22 mouse cellular contexts compared by ENCODE assay signal in genomic region chr4:102833191-102833590, GRCm38 (mm10).
DNase-seq lines count a peak whose midpoint lies in the region; ATAC-seq and TF ChIP-seq lines count a peak whose summit lies in the region.
"Had no signal": no experiment of that assay in that cellular context is flagged by ENCODE, and none has a peak within 500 bp of the region (broad histone marks: within the 10 kb centered on the region; RNA-seq: fewer than 3 reads in every experiment).

No protein-coding gene starts in this region.

- H3K36me3 ChIP-seq in hindbrain, embryonic 13.5 days = no peaks in the 10 kb centered on the region
- H3K36me3 ChIP-seq in hindbrain, postnatal 0 days (ENCODE audit: insufficient read depth, low read length) = no peaks in the 10 kb centered on the region
- H3K36me3 ChIP-seq in midbrain, embryonic 15.5 days (replicated peaks) = no peaks in the 10 kb centered on the region
- H3K36me3 ChIP-seq in midbrain, embryonic 13.5 days = no peaks in the 10 kb centered on the region
- no peaks in the 10 kb centered on the region for H3K36me3 ChIP-seq in neural tube, embryonic 13.5 days
- no peaks in the 10 kb centered on the region for H3K36me3 ChIP-seq in neural tube, embryonic 15.5 days
- H3K36me3 ChIP-seq: G1E had no signal

- no peaks in the 10 kb centered on the region for H3K9me3 ChIP-seq in hindbrain, embryonic 13.5 days
- H3K9me3 ChIP-seq in hindbrain, postnatal 0 days (ENCODE audit: low read length) = no peaks in the 10 kb centered on the region
- H3K9me3 ChIP-seq in midbrain, embryonic 15.5 days = no peaks in the 10 kb centered on the region
- no peaks in the 10 kb centered on the region for H3K9me3 ChIP-seq in midbrain, embryonic 13.5 days
- H3K9me3 ChIP-seq in neural tube, embryonic 13.5 days = no peaks in the 10 kb centered on the region
- H3K9me3 ChIP-seq in neural tube, embryonic 15.5 days (replicated peaks) = no peaks in the 10 kb centered on the region

- no peak overlapping the region for H3K9ac ChIP-seq in hindbrain, embryonic 13.5 days
- no peak overlapping the region for H3K9ac ChIP-seq in hindbrain, postnatal 0 days (replicated peaks; ENCODE audit: low read length)
- H3K9ac ChIP-seq in midbrain, embryonic 15.5 days = no peak overlapping the region
- H3K9ac ChIP-seq in midbrain, embryonic 13.5 days (replicated peaks) = no peak overlapping the region
- no peak overlapping the region for H3K9ac ChIP-seq in neural tube, embryonic 13.5 days
- no peak overlapping the region for H3K9ac ChIP-seq in neural tube, embryonic 15.5 days (replicated peaks)

- ATAC-seq in hindbrain, embryonic 13.5 days (ENCODE audit: low FRiP score) = 0 out of 2 replicates have a peak, but pooled peaks have one; percentile 39
- ATAC-seq in hindbrain, postnatal 0 days = no peak
- 0 out of 2 replicates have a peak, but pooled peaks have one; percentile 58 for ATAC-seq in midbrain, embryonic 15.5 days (replicated peaks)
- ATAC-seq in midbrain, embryonic 13.5 days = no peak
- ATAC-seq in neural tube, embryonic 13.5 days (ENCODE audit: low read depth) = peak; percentile 47; the same call in 1 of the 2 replicates
- ATAC-seq in neural tube, embryonic 15.5 days (ENCODE audit: low FRiP score) = no peak
- ATAC-seq: activated CD4-positive, CD25-positive, alpha-beta regulatory T cell, adult 4 months; CD4-positive, CD25-positive, alpha-beta regulatory T cell, adult 4 months; Patski had no signal

- WGBS in hindbrain, embryonic 13.5 days = 83% methylated on average over 1 of the region's 1 CpGs
- WGBS in hindbrain, postnatal 0 days = 81% methylated on average over 1 of the region's 1 CpGs
- WGBS in midbrain, embryonic 15.5 days = 65% methylated on average over 1 of the region's 1 CpGs
- 82% methylated on average over 1 of the region's 1 CpGs for WGBS in midbrain, embryonic 13.5 days
- WGBS in neural tube, embryonic 13.5 days = 70% methylated on average over 1 of the region's 1 CpGs
- WGBS in neural tube, embryonic 15.5 days = 65% methylated on average over 1 of the region's 1 CpGs

- H3K4me1 ChIP-seq in hindbrain, embryonic 13.5 days (replicated peaks) = peaks cover 8% of the 10 kb centered on the region
- no peaks in the 10 kb centered on the region for H3K4me1 ChIP-seq in hindbrain, postnatal 0 days (ENCODE audit: insufficient read depth, low read length)
- peaks cover 2% of the 10 kb centered on the region for H3K4me1 ChIP-seq in midbrain, embryonic 15.5 days
- no peaks in the 10 kb centered on the region for H3K4me1 ChIP-seq in midbrain, embryonic 13.5 days (replicated peaks)
- peaks cover 3% of the 10 kb centered on the region for H3K4me1 ChIP-seq in neural tube, embryonic 13.5 days (replicated peaks)
- H3K4me1 ChIP-seq in neural tube, embryonic 15.5 days = 0 out of 2 replicates have a peak, but pooled peaks cover 2% of the 10 kb centered on the region

- intact Hi-C loops in heart, postnatal 14 days (cut with DNase I) = no loop called here

- TF ChIP-seq CTCF in hindbrain, postnatal 0 days (IDR thresholded peaks at IDR 0.05; ENCODE audit: low read depth) = no peak

- H3K27ac ChIP-seq in hindbrain, embryonic 13.5 days = no peak overlapping the region
- H3K27ac ChIP-seq in hindbrain, postnatal 0 days = no peak overlapping the region
- H3K27ac ChIP-seq in midbrain, embryonic 15.5 days = no peak overlapping the region
- no peak overlapping the region for H3K27ac ChIP-seq in midbrain, embryonic 13.5 days
- H3K27ac ChIP-seq in neural tube, embryonic 13.5 days (replicated peaks) = no peak overlapping the region
- no peak overlapping the region for H3K27ac ChIP-seq in neural tube, embryonic 15.5 days (replicated peaks)

- no peaks in the 10 kb centered on the region for H3K27me3 ChIP-seq in hindbrain, embryonic 13.5 days
- no peaks in the 10 kb centered on the region for H3K27me3 ChIP-seq in hindbrain, postnatal 0 days (ENCODE audit: insufficient read depth, low read length)
- H3K27me3 ChIP-seq in midbrain, embryonic 15.5 days (replicated peaks) = no peaks in the 10 kb centered on the region
- no peaks in the 10 kb centered on the region for H3K27me3 ChIP-seq in midbrain, embryonic 13.5 days
- H3K27me3 ChIP-seq in neural tube, embryonic 13.5 days = no peaks in the 10 kb centered on the region
- no peaks in the 10 kb centered on the region for H3K27me3 ChIP-seq in neural tube, embryonic 15.5 days (replicated peaks)
- H3K27me3 ChIP-seq: CH12.LX, Patski had no signal

- no peak overlapping the region for H3K4me2 ChIP-seq in hindbrain, embryonic 13.5 days
- no peak overlapping the region for H3K4me2 ChIP-seq in hindbrain, postnatal 0 days (ENCODE audit: low read depth, low read length)
- H3K4me2 ChIP-seq in midbrain, embryonic 15.5 days = no peak overlapping the region
- no peak overlapping the region for H3K4me2 ChIP-seq in midbrain, embryonic 13.5 days (replicated peaks)
- no peak overlapping the region for H3K4me2 ChIP-seq in neural tube, embryonic 13.5 days
- no peak overlapping the region for H3K4me2 ChIP-seq in neural tube, embryonic 15.5 days

- peak; percentile 53 for DNase-seq in heart, adult 11 months
- DNase-seq in heart, postnatal 14 days = no peak
- no peak for DNase-seq in hindbrain, postnatal 0 days (ENCODE audit: low spot score)
- DNase-seq: adrenal gland, adult 2 months; adrenal gland, adult 8-10 months; adrenal gland, postnatal 10 days; adrenal gland, postnatal 14 days; adrenal gland, postnatal 25 days; adrenal gland, postnatal 36 days; B cell, adult 2 months; cerebellum, adult 11 months; cerebellum, adult 11-12 months had no signal

- no peak overlapping the region for H3K4me3 ChIP-seq in hindbrain, embryonic 13.5 days
- H3K4me3 ChIP-seq in hindbrain, postnatal 0 days (ENCODE audit: low read length) = no peak overlapping the region
- H3K4me3 ChIP-seq in midbrain, embryonic 15.5 days = no peak overlapping the region
- no peak overlapping the region for H3K4me3 ChIP-seq in midbrain, embryonic 13.5 days (replicated peaks)
- no peak overlapping the region for H3K4me3 ChIP-seq in neural tube, embryonic 13.5 days
- no peak overlapping the region for H3K4me3 ChIP-seq in neural tube, embryonic 15.5 days (replicated peaks)

Comparison
In these comparisons a context has a peak if more than half of its experiments do, and no peak if none do; other contexts are left out.
1. ATAC-seq: peak in hindbrain, embryonic 13.5 days (single experiment), midbrain, embryonic 15.5 days (single experiment) and neural tube, embryonic 13.5 days (single experiment); none in hindbrain, postnatal 0 days (single experiment), midbrain, embryonic 13.5 days (single experiment) and neural tube, embryonic 15.5 days (single experiment).